Mouse (Mus musculus) C2C12 (cell line): ENCODE measurements around the gene Tnxb.

Experiments used
- CEBPB ChIP-seq: IDR thresholded peaks from one replicate; pipeline ENCODE4 v1.6.1; 2011; ENCODE audit warnings: low read depth, mild to moderate bottlenecking, control low read depth, moderate library complexity
- CTCF ChIP-seq: IDR thresholded peaks from one replicate; pipeline ENCODE4 v1.5.1; 2011; ENCODE audit not compliant: control insufficient read depth, insufficient read depth, insufficient read length
- FOSL1 ChIP-seq: IDR thresholded peaks from one replicate; pipeline ENCODE4 v1.8.0; 2011; ENCODE audit warnings: mild to moderate bottlenecking, low read length; ENCODE audit not compliant: poor library complexity, insufficient read depth, severe bottlenecking
- MAX ChIP-seq: IDR thresholded peaks from one replicate; pipeline ENCODE4 v1.6.1; 2011; ENCODE audit warnings: mild to moderate bottlenecking, control low read depth
- MYOD1 ChIP-seq: IDR thresholded peaks from one replicate; pipeline ENCODE4 v1.6.1; 2011; ENCODE audit warnings: low read depth; ENCODE audit not compliant: control insufficient read depth, insufficient read length
- MYOG ChIP-seq: IDR thresholded peaks from one replicate; pipeline ENCODE4 v1.6.1; 2011; ENCODE audit not compliant: control insufficient read depth, insufficient read length; ENCODE audit errors: extremely low read depth
- USF1 ChIP-seq: IDR thresholded peaks from one replicate; pipeline ENCODE4 v1.6.1; 2011; ENCODE audit warnings: low read depth, mild to moderate bottlenecking, control low read depth, moderate library complexity

- TF ChIP-seq USF1 (no peak), CTCF (no peak), MAX (no peak), MYOD1 (no peak), CEBPB (no peak), FOSL1 (no peak), MYOG (no peak)
Observed at GRCm38 (mm10) chr17:34664472-34664871, 5.9 kb upstream of the Tnxb start.
